Mouse (Mus musculus) ES-E14 (cell line): ENCODE results near the gene Kndc1.

Experiments
- CHD2 ChIP-seq: IDR thresholded peaks from 2 replicates; pipeline ENCODE4 v1.6.1; 2014; ENCODE audit warnings: mild to moderate bottlenecking, low read depth, low read length, inconsistent platforms
- MAFK ChIP-seq: IDR thresholded peaks from 2 replicates; pipeline ENCODE4 v1.6.1; 2014; ENCODE audit warnings: mild to moderate bottlenecking, low read depth, low read length, inconsistent platforms; ENCODE audit not compliant: insufficient read depth
- ZC3H11A ChIP-seq: IDR thresholded peaks from 2 replicates; pipeline ENCODE4 v1.6.1; 2012; ENCODE audit warnings: low read depth, mild to moderate bottlenecking, inconsistent platforms, low read length, borderline replicate concordance

- no peak for TF ChIP-seq CHD2
- no peak for TF ChIP-seq MAFK
- no peak for TF ChIP-seq ZC3H11A
These were observed 1.8 kb downstream of the Kndc1 start for GRCm38 (mm10) chr7:139896271-139896670.
